Mouse (Mus musculus): Measurements from ENCODE around the gene Sez6l2. TPM values are rescaled to one million over a fixed set of nuclear protein-coding genes. Genes with fewer than 3 reads are reported as not detected.

The Sez6l2 gene
- polyA plus RNA-seq, 1 experiment from 2014 or later: 0.43 TPM

GRCm38 (mm10) chr7:127007313-127008024 is 57.1 kb downstream of the Sez6l2 start:
- WGBS (ENCODE audit: insufficient replicate concordance): 81% methylated on average over 6 of the region's 6 CpGs
- TF ChIP-seq CTCF (IDR thresholded peaks at IDR 0.05; ENCODE audit: low read depth) (no peak), EP300 (IDR thresholded peaks at IDR 0.05; ENCODE audit: low read depth) (no peak)
- no peak overlapping the region for H3K4me3 ChIP-seq (ENCODE audit: low read depth, low read length)
- ATAC-seq (no peak), DNase-seq (no peak)
- no peaks in the 10 kb centered on the region; the same call in 1 of the 2 replicates for H3K36me3 ChIP-seq (replicated peaks; ENCODE audit: insufficient read depth, low read length)
- no peak overlapping the region for H3K9ac ChIP-seq (replicated peaks)
- no peaks in the 10 kb centered on the region for H3K9me3 ChIP-seq (ENCODE audit: low read length)
- H3K4me1 ChIP-seq (ENCODE audit: insufficient read depth): peaks cover 28% of the 10 kb centered on the region
- H3K27me3 ChIP-seq (ENCODE audit: insufficient read depth, low read length): no peaks in the 10 kb centered on the region
- H3K27ac ChIP-seq (ENCODE audit: low read depth): peak overlapping the region; percentile 94
- H3K4me2 ChIP-seq (ENCODE audit: low read depth, low read length): no peak overlapping the region

- TF ChIP-seq CTCF (IDR thresholded peaks at IDR 0.05; ENCODE audit: low read depth): no peak
- peak; percentile 7 for TF ChIP-seq EP300 (IDR thresholded peaks at IDR 0.05; ENCODE audit: low read depth)
- H3K4me2 ChIP-seq (ENCODE audit: low read depth, low read length): peak overlapping the region; percentile 1
- DNase-seq: peak; percentile 72
- peaks cover 4% of the 10 kb centered on the region; the same call in 1 of the 2 replicates for H3K36me3 ChIP-seq (replicated peaks; ENCODE audit: insufficient read depth, low read length)
- peak; percentile 93 for ATAC-seq
- H3K27ac ChIP-seq (ENCODE audit: low read depth): peak overlapping the region; percentile 94
- no peak overlapping the region for H3K4me3 ChIP-seq (ENCODE audit: low read depth, low read length)
- H3K4me1 ChIP-seq (ENCODE audit: insufficient read depth): peaks cover 32% of the 10 kb centered on the region
- peak overlapping the region; percentile 52 for H3K9ac ChIP-seq (replicated peaks)
- WGBS (ENCODE audit: insufficient replicate concordance): 44% methylated on average over 9 of the region's 9 CpGs
- no peaks in the 10 kb centered on the region for H3K27me3 ChIP-seq (ENCODE audit: insufficient read depth, low read length)
- H3K9me3 ChIP-seq (ENCODE audit: low read length): no peaks in the 10 kb centered on the region
These were observed 58.1 kb downstream of the Sez6l2 start for GRCm38 (mm10) chr7:127008239-127009019.

- Histone ChIP-seq H3K27me3 (ENCODE audit: insufficient read depth, low read length) (no peaks in the 10 kb centered on the region), H3K4me1 (ENCODE audit: insufficient read depth) (peaks cover 38% of the 10 kb centered on the region), H3K9ac (replicated peaks) (peak overlapping the region; percentile 52; the same call in 1 of the 2 replicates), H3K27ac (ENCODE audit: low read depth) (peak overlapping the region; percentile 94), H3K4me3 (ENCODE audit: low read depth, low read length) (no peak overlapping the region), H3K9me3 (ENCODE audit: low read length) (no peaks in the 10 kb centered on the region), H3K36me3 (replicated peaks; ENCODE audit: insufficient read depth, low read length) (peaks cover 4% of the 10 kb centered on the region; the same call in 1 of the 2 replicates), H3K4me2 (ENCODE audit: low read depth, low read length) (0 out of 2 replicates have a peak overlapping the region, but pooled peaks have one; percentile 1)
- TF ChIP-seq EP300 (IDR thresholded peaks at IDR 0.05; ENCODE audit: low read depth): no peak
- ATAC-seq: no peak
- DNase-seq: no peak
- 77% methylated on average over 17 of the region's 17 CpGs for WGBS (ENCODE audit: insufficient replicate concordance)
These were observed 59.1 kb downstream of the Sez6l2 start for GRCm38 (mm10) chr7:127009307-127010085.

GRCm38 (mm10) chr7:127011051-127011450 is 60.7 kb downstream of the Sez6l2 start:
- Histone ChIP-seq H3K4me3 (ENCODE audit: low read depth, low read length) (no peak overlapping the region), H3K27ac (ENCODE audit: low read depth) (peak overlapping the region; percentile 11; the same call in 1 of the 2 replicates), H3K36me3 (replicated peaks; ENCODE audit: insufficient read depth, low read length) (peaks cover 8% of the 10 kb centered on the region; the same call in 1 of the 2 replicates), H3K9me3 (ENCODE audit: low read length) (no peaks in the 10 kb centered on the region), H3K9ac (replicated peaks) (no peak overlapping the region), H3K4me2 (ENCODE audit: low read depth, low read length) (no peak overlapping the region), H3K27me3 (ENCODE audit: insufficient read depth, low read length) (no peaks in the 10 kb centered on the region), H3K4me1 (ENCODE audit: insufficient read depth) (peaks cover 51% of the 10 kb centered on the region)
- TF ChIP-seq EP300 (IDR thresholded peaks at IDR 0.05; ENCODE audit: low read depth) (no peak), CTCF (IDR thresholded peaks at IDR 0.05; ENCODE audit: low read depth) (no peak)
- no peak for ATAC-seq
- no peak for DNase-seq
- WGBS (ENCODE audit: insufficient replicate concordance): 86% methylated on average over 2 of the region's 2 CpGs

- Histone ChIP-seq H3K27me3 (ENCODE audit: insufficient read depth, low read length) (no peaks in the 10 kb centered on the region), H3K36me3 (replicated peaks; ENCODE audit: insufficient read depth, low read length) (peaks cover 8% of the 10 kb centered on the region; the same call in 1 of the 2 replicates), H3K9ac (replicated peaks) (no peak overlapping the region), H3K9me3 (ENCODE audit: low read length) (no peaks in the 10 kb centered on the region), H3K4me3 (ENCODE audit: low read depth, low read length) (no peak overlapping the region), H3K4me2 (ENCODE audit: low read depth, low read length) (no peak overlapping the region), H3K4me1 (ENCODE audit: insufficient read depth) (peaks cover 51% of the 10 kb centered on the region), H3K27ac (ENCODE audit: low read depth) (peak overlapping the region; percentile 11; the same call in 1 of the 2 replicates)
- ATAC-seq (no peak), DNase-seq (no peak)
- 96% methylated on average over 2 of the region's 2 CpGs for WGBS (ENCODE audit: insufficient replicate concordance)
- no peak for TF ChIP-seq EP300 (IDR thresholded peaks at IDR 0.05; ENCODE audit: low read depth)
- no peak for TF ChIP-seq CTCF (IDR thresholded peaks at IDR 0.05; ENCODE audit: low read depth)
These were observed 61.4 kb downstream of the Sez6l2 start for GRCm38 (mm10) chr7:127011717-127012116.

Data from liver, postnatal 0 days (tissue).